Mouse (Mus musculus) lung, adult 2 months (tissue): Measurements from ENCODE around the gene Ttk.

Experiments used
- CTCF ChIP-seq: fragments of 200-500 bp; IDR thresholded peaks from 2 replicates; pipeline ENCODE4 v1.5.1; 2011; ENCODE audit warnings: mild to moderate bottlenecking, low read length, control low read depth; ENCODE audit not compliant: insufficient read depth
- POLR2A ChIP-seq: fragments of 200-500 bp; IDR thresholded peaks from 2 replicates; pipeline ENCODE4 v1.6.1; 2011; ENCODE audit warnings: low read depth, mild to moderate bottlenecking, control low read depth, low read length, borderline replicate concordance; ENCODE audit errors: extremely low read depth

DNA sequence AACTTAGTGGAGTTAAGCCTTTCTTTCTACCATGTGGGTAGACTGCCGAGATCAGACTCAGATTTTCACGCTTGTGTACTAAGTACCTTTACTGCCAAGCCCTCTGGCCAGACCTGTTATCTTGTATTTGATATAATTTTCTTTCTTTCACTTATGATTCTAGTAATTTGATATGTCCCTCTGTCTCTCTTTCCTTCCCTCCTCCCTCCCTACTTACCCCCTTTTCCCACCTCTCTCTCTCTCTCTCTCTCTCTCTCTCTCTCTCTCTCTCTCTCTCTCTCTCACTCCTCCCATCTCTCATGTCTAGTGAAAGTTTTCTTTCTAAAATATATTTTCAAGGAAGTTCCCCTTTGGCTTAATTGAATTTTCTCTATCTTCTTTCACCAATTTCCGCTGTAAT lies 72.5 kb downstream of the Ttk start:
- TF ChIP-seq CTCF = no peak
- TF ChIP-seq POLR2A = no peak
